Mouse (Mus musculus): ENCODE results near the gene Tnni1.

DNA sequence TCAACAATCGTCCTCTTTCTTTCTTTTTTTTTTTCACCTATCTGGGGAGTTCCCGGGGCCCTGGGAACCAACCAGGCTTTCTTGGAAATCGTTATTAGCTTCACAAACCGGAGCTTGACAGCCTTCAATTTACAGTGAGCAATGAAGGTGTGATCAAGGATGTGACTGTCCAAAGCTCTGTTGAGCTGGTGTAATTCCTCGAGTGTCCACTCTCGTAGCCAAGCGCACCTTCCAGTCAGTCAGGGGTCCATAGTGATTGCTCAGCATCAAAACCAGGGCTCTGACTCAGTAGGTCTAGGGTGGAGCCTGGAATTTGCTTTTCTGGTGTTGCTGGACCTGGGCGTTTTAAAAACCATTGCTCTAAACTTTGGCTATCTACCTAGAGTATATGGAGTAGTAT lies 19.0 kb upstream of the Tnni1 start:
- TF ChIP-seq CTCF (IDR thresholded peaks at IDR 0.05; ENCODE audit: borderline replicate concordance, insufficient read depth, low read depth, low read length): no peak
- no peak for TF ChIP-seq POLR2A (IDR thresholded peaks at IDR 0.05; ENCODE audit: borderline replicate concordance, insufficient read depth, low read length)
